Mouse (Mus musculus): ENCODE measurements at regions not wholly inside any gene's neighbourhood (a gene's known extent, or its start where the extent isn't known, plus 50 kb on each side); places are given as distances from the start of the nearest gene placed in this dataset.
A peak's percentile ranks its signal among the peaks of the same experiment; 100 is the strongest.

- DNase-seq (ENCODE audit: low spot score in 2 of 2), result no peak
Observed at GRCm38 (mm10) chr7:55519579-55519978, 248.4 kb upstream of the Siglech start.

GRCm38 (mm10) chr7:55539827-55540320, 228.1 kb upstream of the Siglech start:
- DNase-seq (ENCODE audit: low spot score in 2 of 2), result peak in 1 of 2 experiments; percentile 2

- no peak for DNase-seq (ENCODE audit: low spot score in 2 of 2)
Observed at GRCm38 (mm10) chr7:55549211-55549610, 218.8 kb upstream of the Siglech start.

- no peak for DNase-seq (ENCODE audit: low spot score in 2 of 2)
Observed at GRCm38 (mm10) chr7:55573339-55573738, 194.6 kb upstream of the Siglech start.

- no peak for DNase-seq (ENCODE audit: low spot score in 2 of 2)
Observed at GRCm38 (mm10) chr7:55581034-55581926, 186.7 kb upstream of the Siglech start.
